Mouse (Mus musculus): ENCODE results near the gene Ece1.

Gene Ece1

DNA sequence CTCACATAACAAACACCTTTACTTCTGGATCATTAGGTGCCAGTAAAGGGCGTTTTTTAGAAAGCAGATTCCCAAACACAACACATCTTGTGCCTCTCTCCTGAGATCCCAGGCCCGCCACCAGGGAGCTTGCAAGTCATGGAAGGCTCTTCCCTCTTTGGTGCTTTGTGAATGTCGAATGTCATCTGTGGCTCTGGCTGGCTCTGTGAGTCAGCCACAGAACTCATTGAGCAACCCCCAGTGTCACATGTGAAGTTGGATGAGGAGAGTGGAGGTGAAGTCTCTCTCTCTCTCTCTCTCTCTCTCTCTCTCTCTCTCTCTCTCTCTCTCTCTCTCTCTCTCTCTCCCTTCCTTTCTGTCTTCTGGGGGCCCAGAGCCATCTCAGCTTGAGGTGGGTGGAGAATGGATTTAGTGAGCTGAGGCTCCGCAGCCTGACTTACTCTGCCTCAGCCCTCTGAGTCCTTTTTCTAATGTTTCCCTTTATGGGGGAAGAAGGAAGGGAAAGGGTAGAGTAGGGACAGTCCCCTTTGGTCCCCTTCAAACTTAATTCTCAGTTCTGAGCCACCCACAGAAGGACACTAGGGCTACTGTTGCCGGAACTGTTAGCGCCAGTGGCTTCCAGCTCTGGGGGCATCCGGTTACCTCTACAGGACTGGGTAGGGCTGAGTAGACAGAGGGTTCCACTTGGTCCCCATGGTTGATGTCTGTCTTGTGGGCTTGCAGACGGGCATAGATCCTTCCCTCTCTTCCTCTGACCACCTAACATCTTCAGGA is 17.5 kb downstream of the Ece1 start:
- in situ Hi-C loops (cut with MboI, MseI), result no loop called here

GRCm38 (mm10) chr4:137881445-137881844 is 19.4 kb downstream of the Ece1 start:
- in situ Hi-C loops (cut with MboI, MseI), result no loop called here

- in situ Hi-C loops (cut with MboI, MseI), result no loop called here
Observed at GRCm38 (mm10) chr4:137882663-137883062, 20.6 kb downstream of the Ece1 start.

DNA sequence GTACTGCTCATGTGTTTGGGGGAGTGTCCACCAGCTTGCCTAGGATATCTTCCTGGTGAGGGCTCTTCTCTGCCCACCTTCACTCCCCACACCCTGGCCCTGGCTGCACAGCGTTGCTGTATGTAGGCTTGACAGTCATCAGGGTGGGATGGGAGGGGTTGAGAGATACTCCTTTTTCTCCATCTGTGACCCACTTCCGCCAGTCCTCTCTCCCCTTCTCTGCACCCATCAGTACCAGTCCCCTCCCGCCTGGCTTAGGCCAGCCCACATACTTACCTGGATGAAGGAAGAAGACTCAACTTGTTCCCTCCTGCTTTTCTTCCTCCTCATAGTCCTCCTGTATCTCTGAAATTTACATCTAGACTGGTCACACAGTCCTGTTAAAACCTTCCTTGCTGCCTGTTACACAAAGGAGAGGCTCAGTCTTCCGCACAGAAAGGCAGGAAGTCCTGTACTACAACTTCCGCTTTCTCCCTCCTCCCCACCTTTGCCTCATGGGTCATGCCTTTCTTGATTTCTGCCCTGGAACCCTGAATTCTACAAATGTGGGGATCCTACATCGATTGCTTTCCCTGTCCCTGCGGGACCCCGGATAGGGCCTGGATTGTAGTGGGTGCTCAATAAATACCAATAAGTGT is 21.6 kb downstream of the Ece1 start:
- in situ Hi-C loops (cut with MboI, MseI), result no loop called here

DNA sequence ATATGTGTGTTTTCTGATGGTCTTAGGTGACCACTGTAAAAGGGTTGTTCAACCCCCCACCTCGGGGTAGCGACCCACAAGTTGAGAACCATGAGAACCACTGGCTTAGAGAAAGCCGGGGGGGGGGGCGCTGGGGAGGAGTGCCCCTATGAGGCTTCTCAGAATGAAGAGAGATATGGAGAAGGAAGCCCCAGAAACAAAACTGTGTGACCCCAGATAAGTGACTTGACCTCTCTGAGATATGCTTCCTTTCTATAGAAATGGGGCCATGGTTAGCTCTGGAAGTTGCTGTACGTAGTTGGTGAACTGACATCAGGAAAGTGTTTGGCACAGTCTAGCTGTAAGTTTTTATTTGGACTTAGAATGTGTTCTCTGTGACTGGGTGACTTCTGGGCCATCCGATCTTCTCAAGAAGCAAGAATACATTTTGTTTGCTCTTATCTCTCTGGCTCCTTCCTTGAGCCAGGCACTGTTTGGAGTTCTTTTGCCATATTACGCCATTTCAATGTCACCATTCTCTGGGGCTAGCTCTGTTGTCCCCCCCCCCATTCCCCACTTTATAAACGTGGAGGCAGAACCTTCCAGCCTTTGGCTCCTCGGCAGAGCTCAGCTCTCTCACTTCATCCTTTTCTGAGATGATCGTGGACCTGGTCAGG is 25.4 kb downstream of the Ece1 start:
- in situ Hi-C loops (cut with MboI, MseI), result no loop called here

GRCm38 (mm10) chr4:137887993-137888388 is 26.0 kb downstream of the Ece1 start:
- in situ Hi-C loops (cut with MboI, MseI), result no loop called here

DNA sequence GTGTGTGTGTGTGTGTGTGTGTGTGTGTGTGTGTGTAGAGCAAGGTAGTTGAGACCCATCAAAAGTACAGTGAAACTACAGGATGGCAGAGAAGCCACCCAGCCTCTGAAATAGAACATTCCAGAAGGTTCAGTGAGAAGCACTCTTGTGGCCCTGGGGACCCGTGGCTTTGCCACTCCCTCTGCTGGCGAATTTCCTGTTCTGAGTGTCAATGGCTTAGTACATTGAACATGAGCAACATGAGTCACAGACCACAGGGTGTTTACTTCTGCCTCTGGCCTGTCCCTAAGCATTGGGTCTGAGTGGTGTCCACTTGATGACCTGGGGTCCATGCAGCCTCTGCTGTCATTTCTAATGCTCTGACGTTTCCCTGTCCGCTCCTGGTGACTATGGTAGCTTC is 28.6 kb downstream of the Ece1 start:
- in situ Hi-C loops (cut with MboI, MseI), result no loop called here

- in situ Hi-C loops (cut with MboI, MseI), result no loop called here
Observed at GRCm38 (mm10) chr4:137891553-137892145, 29.6 kb downstream of the Ece1 start.

- in situ Hi-C loops (cut with MboI, MseI), result no loop called here
Observed at GRCm38 (mm10) chr4:137892713-137893242, 30.7 kb downstream of the Ece1 start.

GRCm38 (mm10) chr4:137896612-137897297 is 34.7 kb downstream of the Ece1 start:
- in situ Hi-C loops (cut with MboI, MseI), result loop anchor here in 1 of 2 experiments (5.0 kb wide), 1 partner anchor 44 kb away; no protein-coding TSS in a partner anchor

DNA sequence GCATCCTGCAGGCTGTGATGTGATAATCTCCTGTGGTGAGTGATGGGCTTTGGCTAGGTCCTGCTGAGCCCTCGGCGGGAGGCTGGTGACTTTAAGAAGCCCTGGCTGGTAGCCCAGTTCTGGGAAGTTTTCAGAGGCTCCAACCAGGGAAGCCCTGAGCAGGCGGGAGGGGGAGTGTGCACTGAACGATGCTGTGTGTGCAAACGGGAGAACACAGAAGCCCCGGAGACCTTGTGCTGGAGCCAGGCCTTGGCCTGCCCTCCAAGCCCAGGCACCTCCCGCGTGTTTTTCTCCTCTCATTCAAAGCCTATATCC is 35.2 kb downstream of the Ece1 start:
- in situ Hi-C loops (cut with MboI, MseI), result loop anchor here in 1 of 2 experiments (5.0 kb wide), 1 partner anchor 45 kb away; no protein-coding TSS in a partner anchor

DNA sequence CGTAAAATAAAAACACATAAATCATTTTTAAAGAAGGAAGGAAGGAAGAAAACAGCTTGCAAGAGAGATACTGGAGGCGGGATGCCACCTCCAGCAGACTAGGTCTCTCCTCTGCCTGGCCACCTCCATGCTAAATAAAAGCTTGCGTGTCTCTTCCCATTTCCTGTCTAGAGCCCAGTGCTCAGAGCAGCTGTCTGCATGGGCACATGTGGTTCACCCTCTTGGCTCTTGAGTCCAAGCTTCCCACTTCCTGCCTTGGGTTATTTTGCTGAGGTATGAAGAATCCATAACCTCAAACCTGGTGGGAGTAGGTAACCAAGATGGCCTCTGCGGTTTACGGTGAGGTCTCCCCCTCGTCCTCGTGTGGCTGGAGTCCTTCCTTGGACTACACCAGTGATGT is 36.5 kb downstream of the Ece1 start:
- in situ Hi-C loops (cut with MboI, MseI), result loop anchor here in 1 of 2 experiments (5.0 kb wide), 1 partner anchor 46 kb away; no protein-coding TSS in a partner anchor

- in situ Hi-C loops (cut with MboI, MseI), result no loop called here
Observed at GRCm38 (mm10) chr4:137902268-137902667, 40.2 kb downstream of the Ece1 start.

DNA sequence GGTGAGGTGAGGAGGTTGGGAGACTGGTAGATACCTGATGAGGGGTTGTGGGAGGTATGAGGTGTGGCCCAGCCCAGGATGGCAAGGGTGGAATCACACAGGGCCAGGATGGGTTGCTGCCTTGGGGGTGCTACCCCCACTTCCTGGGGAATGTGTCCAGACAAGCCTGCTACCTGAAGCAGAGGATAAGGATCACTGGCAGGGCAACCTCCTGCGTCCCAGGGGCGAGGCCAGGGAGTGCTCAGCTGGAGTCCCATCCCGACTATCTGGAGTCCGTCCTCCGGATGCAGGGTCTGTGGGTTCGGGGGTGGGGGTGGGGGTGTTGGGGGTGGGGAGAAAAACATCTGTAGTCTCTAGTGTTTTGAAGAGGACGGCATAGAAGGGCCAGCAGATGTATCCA is 40.8 kb downstream of the Ece1 start:
- in situ Hi-C loops (cut with MboI, MseI), result no loop called here

- in situ Hi-C loops (cut with MboI, MseI), result loop anchor here in 1 of 2 experiments (5.0 kb wide), 1 partner anchor 48 kb away; no protein-coding TSS in a partner anchor
Observed at GRCm38 (mm10) chr4:137904956-137905551, 43.0 kb downstream of the Ece1 start.

GRCm38 (mm10) chr4:137907979-137908378 is 45.9 kb downstream of the Ece1 start:
- in situ Hi-C loops (cut with MboI, MseI), result loop anchor here in 1 of 2 experiments (5.0 kb wide), 1 partner anchor 51 kb away; no protein-coding TSS in a partner anchor

DNA sequence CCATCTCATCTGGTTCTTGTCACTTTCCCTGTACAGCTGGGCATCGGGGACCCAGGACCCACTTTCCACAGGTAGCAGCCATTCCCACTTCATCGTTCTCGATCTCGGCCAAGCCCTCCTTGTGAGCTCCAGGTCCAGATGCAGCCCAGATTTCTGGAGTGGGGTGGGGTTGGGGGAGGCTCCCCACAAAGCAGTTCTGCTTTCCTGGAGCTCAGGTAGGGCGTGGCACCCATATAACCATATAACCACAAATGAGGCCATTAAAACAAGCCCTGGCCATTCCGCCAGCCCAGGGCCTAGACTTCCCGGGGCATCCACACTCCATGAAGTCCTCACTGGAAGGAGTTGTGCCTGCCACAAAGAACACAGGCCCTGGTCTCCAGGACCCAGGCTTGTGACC is 46.5 kb downstream of the Ece1 start:
- in situ Hi-C loops (cut with MboI, MseI), result loop anchor here in 1 of 2 experiments (5.0 kb wide), 1 partner anchor 51 kb away; no protein-coding TSS in a partner anchor

DNA sequence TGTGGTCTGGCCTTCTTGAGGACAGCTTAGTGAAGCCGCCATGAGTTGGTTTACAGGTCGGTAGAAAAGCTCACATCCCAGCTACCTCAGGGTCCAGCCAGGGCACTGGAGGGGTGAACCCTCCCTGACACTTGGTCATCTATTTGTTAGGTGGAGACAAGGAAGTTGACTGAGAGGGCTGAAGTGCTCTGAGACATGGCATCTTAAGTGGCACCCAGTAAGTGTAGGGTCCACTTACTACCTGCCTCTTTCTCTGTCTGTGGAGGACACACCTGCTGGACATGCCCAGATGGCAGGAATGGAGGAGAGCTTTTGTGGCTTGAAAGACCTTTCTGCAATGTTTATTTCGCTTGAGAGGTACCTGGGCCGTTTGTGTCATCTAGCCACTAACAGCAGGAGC is 46.9 kb downstream of the Ece1 start:
- in situ Hi-C loops (cut with MboI, MseI), result loop anchor here in 1 of 2 experiments (5.0 kb wide), 1 partner anchor 52 kb away; no protein-coding TSS in a partner anchor

DNA sequence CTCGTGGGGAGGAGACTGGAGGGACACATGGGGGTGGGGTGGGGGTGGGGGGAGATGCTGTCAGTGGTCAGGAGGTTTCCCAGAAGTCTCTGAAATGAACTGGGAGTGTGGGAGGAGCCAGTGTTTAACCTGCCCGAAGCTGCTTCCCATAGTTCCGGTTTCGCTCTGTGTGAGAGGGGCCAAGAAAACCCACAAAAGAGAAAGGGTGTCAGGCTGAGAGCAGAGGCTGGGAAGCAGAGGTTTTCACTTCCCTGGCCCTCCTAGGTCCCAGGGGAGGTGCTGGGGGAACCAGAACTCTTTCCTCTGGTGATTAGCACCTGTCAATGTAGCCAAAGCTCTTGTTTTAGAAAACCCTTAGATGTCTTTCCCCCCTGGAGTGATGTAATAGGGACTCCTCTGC is 47.4 kb downstream of the Ece1 start:
- in situ Hi-C loops (cut with MboI, MseI), result loop anchor here in 1 of 2 experiments (5.0 kb wide), 1 partner anchor 52 kb away; no protein-coding TSS in a partner anchor

DNA sequence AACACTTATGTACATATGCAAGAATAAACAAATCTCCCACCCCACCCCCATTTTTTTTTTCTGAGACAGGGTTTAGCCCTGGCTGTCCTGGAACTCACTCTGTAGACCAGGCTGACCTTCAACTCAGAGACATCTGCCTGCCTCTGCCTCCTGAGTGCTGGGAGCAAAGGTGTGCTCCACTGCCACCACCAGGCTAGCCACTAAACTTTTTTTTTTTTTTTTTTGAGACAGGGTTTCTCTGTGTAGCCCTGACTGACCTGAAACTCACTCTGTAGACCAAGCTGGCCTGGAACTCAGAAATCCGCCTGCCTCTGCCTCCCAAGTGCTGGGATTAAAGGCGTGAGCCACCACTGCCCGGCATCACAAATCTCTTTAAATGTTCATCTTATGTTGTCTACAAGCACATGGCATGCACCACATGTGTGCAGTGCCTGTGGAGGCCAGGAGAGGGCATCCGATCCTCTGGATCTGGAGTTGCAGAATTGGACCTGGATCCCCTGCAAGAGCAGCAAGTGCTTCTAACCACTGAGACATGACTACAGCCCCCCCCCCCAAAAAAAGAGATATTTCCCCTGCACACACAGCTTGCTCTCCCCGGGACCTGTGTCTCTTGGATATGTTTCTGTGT is 48.5 kb downstream of the Ece1 start:
- in situ Hi-C loops (cut with MboI, MseI), result no loop called here

All from T-helper 17 cell (primary cell).